Mouse (Mus musculus): ENCODE results near the gene Elf5. TPM values are rescaled to one million over a fixed set of nuclear protein-coding genes. Genes with fewer than 3 reads are reported as not detected.

Elf5 gene
- polyA plus RNA-seq, 1 experiment = not detected

DNA sequence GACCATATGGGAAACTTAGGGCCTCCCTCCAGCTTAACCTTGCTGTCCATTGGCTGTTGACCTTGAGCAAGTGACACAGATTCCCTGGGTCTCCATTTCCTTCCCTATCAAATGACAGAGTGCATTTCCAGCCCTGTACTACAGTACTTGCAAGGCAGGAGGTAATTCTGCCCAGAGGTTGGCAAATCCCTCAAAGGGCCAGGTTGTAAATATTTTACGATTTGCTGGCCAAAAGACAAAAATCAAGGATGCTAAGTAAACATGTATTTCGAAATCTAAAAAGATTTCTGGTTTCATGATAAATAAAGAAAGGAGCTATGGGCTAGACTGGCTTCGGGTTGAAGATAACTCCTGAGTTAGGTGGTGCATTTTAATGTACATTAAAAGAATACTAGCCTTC lies 16.9 kb downstream of the Elf5 start:
- WGBS = 92% methylated on average over 3 of the region's 3 CpGs
- no peak overlapping the region for H3K27ac ChIP-seq (ENCODE audit: insufficient read depth, low read depth, low read length)
- H3K4me1 ChIP-seq (ENCODE audit: control insufficient read depth, insufficient read depth, low read length) = peaks cover 3% of the 10 kb centered on the region
- TF ChIP-seq CTCF (IDR thresholded peaks at IDR 0.05; ENCODE audit: insufficient read depth, low read depth, low read length) = no peak
- TF ChIP-seq POLR2A (IDR thresholded peaks at IDR 0.05; ENCODE audit: insufficient read depth, low read depth, low read length) = no peak
- H3K4me3 ChIP-seq (ENCODE audit: insufficient read depth, low read depth, low read length) = no peak overlapping the region

DNA sequence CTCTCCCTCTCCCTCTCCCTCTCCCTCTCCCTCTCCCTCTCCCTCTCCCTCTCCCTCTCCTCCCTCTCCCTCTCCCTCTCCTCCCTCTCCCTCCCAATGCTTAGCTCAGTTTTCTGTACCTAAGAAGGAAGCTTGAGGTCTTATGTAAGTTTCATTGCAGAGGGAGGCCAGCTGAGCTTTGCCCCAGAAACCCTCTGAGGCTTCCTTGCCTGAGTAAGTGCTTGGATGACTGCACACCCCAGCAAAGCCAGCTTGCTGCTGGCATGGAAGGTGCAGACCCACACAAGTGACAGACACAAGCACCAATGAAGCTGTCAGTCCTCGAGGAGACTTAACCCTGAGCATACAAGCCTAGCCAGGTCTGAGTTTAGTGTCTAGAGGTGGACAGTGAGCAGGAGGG lies 19.2 kb downstream of the Elf5 start:
- H3K27ac ChIP-seq (ENCODE audit: insufficient read depth, low read depth, low read length) = no peak overlapping the region
- TF ChIP-seq POLR2A (IDR thresholded peaks at IDR 0.05; ENCODE audit: insufficient read depth, low read depth, low read length) = no peak
- no peak for TF ChIP-seq CTCF (IDR thresholded peaks at IDR 0.05; ENCODE audit: insufficient read depth, low read depth, low read length)
- no peaks in the 10 kb centered on the region for H3K4me1 ChIP-seq (ENCODE audit: control insufficient read depth, insufficient read depth, low read length)
- WGBS = 37% methylated on average over 1 of the region's 1 CpGs
- H3K4me3 ChIP-seq (ENCODE audit: insufficient read depth, low read depth, low read length) = no peak overlapping the region

- TF ChIP-seq CTCF (IDR thresholded peaks at IDR 0.05; ENCODE audit: insufficient read depth, low read depth, low read length) = no peak
- TF ChIP-seq POLR2A (IDR thresholded peaks at IDR 0.05; ENCODE audit: insufficient read depth, low read depth, low read length) = no peak
- 75% methylated on average over 8 of the region's 8 CpGs for WGBS
Observed at GRCm38 (mm10) chr2:103432695-103433275, 21.3 kb downstream of the Elf5 start.

GRCm38 (mm10) chr2:103435110-103435509 lies 23.6 kb downstream of the Elf5 start:
- no peak overlapping the region for H3K4me3 ChIP-seq (ENCODE audit: insufficient read depth, low read depth, low read length)
- WGBS = 82% methylated on average over 2 of the region's 2 CpGs
- TF ChIP-seq CTCF (IDR thresholded peaks at IDR 0.05; ENCODE audit: insufficient read depth, low read depth, low read length) (no peak), POLR2A (IDR thresholded peaks at IDR 0.05; ENCODE audit: insufficient read depth, low read depth, low read length) (no peak)
- no peak overlapping the region for H3K27ac ChIP-seq (ENCODE audit: insufficient read depth, low read depth, low read length)
- no peaks in the 10 kb centered on the region for H3K4me1 ChIP-seq (ENCODE audit: control insufficient read depth, insufficient read depth, low read length)

More at GRCm38 (mm10) chr2:103432695-103433275, 21.3 kb downstream of the Elf5 start:
- no peak overlapping the region for H3K27ac ChIP-seq (ENCODE audit: insufficient read depth, low read depth, low read length)
- H3K4me3 ChIP-seq (ENCODE audit: insufficient read depth, low read depth, low read length) = no peak overlapping the region
- H3K4me1 ChIP-seq (ENCODE audit: control insufficient read depth, insufficient read depth, low read length) = no peaks in the 10 kb centered on the region

- no peak for TF ChIP-seq POLR2A (IDR thresholded peaks at IDR 0.05; ENCODE audit: insufficient read depth, low read depth, low read length)
- no peak for TF ChIP-seq CTCF (IDR thresholded peaks at IDR 0.05; ENCODE audit: insufficient read depth, low read depth, low read length)
- Histone ChIP-seq H3K4me1 (ENCODE audit: control insufficient read depth, insufficient read depth, low read length) (no peaks in the 10 kb centered on the region), H3K27ac (ENCODE audit: insufficient read depth, low read depth, low read length) (no peak overlapping the region), H3K4me3 (ENCODE audit: insufficient read depth, low read depth, low read length) (no peak overlapping the region)
- 73% methylated on average over 5 of the region's 5 CpGs for WGBS
Observed at GRCm38 (mm10) chr2:103436534-103436933, 25.0 kb downstream of the Elf5 start.

DNA sequence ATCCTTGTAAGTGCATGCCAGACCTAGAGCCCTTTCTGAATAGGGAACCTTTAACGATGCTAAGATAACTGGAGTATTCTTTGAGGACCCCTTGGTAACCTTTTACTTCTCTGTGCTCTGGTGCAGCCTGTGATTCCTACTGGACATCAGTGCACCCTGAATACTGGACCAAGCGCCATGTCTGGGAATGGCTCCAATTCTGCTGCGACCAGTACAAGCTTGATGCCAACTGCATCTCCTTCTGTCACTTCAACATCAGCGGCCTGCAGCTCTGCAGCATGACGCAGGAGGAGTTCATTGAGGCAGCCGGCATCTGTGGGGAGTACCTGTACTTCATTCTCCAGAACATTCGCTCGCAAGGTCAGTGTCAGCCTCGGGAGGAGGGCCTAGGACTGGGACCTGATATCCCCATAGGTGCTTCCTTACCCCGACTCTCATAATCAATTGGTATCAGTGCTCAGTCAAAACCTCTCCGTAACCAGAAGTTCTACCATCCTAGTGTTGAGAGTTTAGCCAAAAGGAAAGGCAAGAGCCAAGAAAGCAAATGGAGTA lies 27.7 kb downstream of the Elf5 start:
- Histone ChIP-seq H3K4me1 (ENCODE audit: control insufficient read depth, insufficient read depth, low read length) (no peaks in the 10 kb centered on the region), H3K27ac (ENCODE audit: insufficient read depth, low read depth, low read length) (no peak overlapping the region), H3K4me3 (ENCODE audit: insufficient read depth, low read depth, low read length) (no peak overlapping the region)
- WGBS = 80% methylated on average over 11 of the region's 11 CpGs
- no peak for TF ChIP-seq POLR2A (IDR thresholded peaks at IDR 0.05; ENCODE audit: insufficient read depth, low read depth, low read length)
- no peak for TF ChIP-seq CTCF (IDR thresholded peaks at IDR 0.05; ENCODE audit: insufficient read depth, low read depth, low read length)

DNA sequence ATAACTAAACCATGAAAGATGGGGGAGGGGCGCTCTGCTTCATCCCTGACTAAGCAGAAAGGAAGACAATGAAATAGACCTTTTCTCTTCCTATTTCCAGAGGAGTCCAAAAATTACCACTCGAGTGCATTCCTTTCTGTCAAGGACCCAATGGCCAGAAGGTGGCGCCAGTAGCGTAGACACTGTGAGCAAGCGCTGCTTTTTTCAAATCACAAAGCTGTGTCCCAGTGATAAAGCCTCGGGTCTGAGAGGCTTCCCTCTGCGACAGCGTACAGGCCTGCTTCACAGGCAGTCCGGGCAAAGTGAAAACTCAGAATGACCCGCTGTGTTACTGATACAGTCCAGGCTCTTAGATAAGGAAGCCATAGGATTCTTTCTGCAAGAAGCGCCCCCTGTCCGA lies 28.2 kb downstream of the Elf5 start:
- WGBS = 10% methylated on average over 12 of the region's 12 CpGs
- H3K4me3 ChIP-seq (ENCODE audit: insufficient read depth, low read depth, low read length) = no peak overlapping the region
- TF ChIP-seq CTCF (IDR thresholded peaks at IDR 0.05; ENCODE audit: insufficient read depth, low read depth, low read length) (peak; percentile 28; the same call in 1 of the 2 replicates), POLR2A (IDR thresholded peaks at IDR 0.05; ENCODE audit: insufficient read depth, low read depth, low read length) (no peak)
- H3K27ac ChIP-seq (ENCODE audit: insufficient read depth, low read depth, low read length) = no peak overlapping the region
- H3K4me1 ChIP-seq (ENCODE audit: control insufficient read depth, insufficient read depth, low read length) = no peaks in the 10 kb centered on the region

- Histone ChIP-seq H3K4me1 (ENCODE audit: control insufficient read depth, insufficient read depth, low read length) (no peaks in the 10 kb centered on the region), H3K27ac (ENCODE audit: insufficient read depth, low read depth, low read length) (no peak overlapping the region), H3K4me3 (ENCODE audit: insufficient read depth, low read depth, low read length) (no peak overlapping the region)
- TF ChIP-seq CTCF (IDR thresholded peaks at IDR 0.05; ENCODE audit: insufficient read depth, low read depth, low read length) (no peak), POLR2A (IDR thresholded peaks at IDR 0.05; ENCODE audit: insufficient read depth, low read depth, low read length) (no peak)
- WGBS = 66% methylated on average over 6 of the region's 6 CpGs
Observed at GRCm38 (mm10) chr2:103445776-103446175, 34.3 kb downstream of the Elf5 start.

DNA sequence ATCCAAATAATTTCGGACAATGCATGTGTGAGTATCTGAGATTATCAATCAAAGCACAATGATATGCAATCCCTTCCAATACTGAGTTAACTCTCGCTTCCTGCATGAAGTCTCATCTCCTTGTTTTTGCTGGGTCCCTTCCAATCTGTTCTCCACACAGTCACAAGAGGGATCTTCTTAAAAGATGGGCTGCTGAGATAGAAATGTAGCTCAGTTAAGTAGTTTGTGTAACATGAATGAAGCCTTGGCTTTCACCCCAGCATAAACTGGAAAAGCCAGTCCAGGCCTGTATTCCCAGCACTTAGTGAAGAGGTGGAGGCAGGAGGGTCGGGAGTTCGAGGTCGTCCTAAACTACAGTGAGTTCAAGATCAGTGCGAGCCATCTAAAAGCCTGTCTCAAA lies 34.8 kb downstream of the Elf5 start:
- Histone ChIP-seq H3K27ac (ENCODE audit: insufficient read depth, low read depth, low read length) (no peak overlapping the region), H3K4me1 (ENCODE audit: control insufficient read depth, insufficient read depth, low read length) (no peaks in the 10 kb centered on the region), H3K4me3 (ENCODE audit: insufficient read depth, low read depth, low read length) (no peak overlapping the region)
- TF ChIP-seq POLR2A (IDR thresholded peaks at IDR 0.05; ENCODE audit: insufficient read depth, low read depth, low read length) (no peak), CTCF (IDR thresholded peaks at IDR 0.05; ENCODE audit: insufficient read depth, low read depth, low read length) (no peak)
- WGBS = 91% methylated on average over 6 of the region's 6 CpGs
